Mouse (Mus musculus) layer of hippocampus, adult 9-11 months (tissue): ENCODE results near the gene Ubb.

Experiments used
- DNase-seq: peaks from one replicate; pipeline ENCODE4 v3.0.0; 2022

Ubb gene

DNA sequence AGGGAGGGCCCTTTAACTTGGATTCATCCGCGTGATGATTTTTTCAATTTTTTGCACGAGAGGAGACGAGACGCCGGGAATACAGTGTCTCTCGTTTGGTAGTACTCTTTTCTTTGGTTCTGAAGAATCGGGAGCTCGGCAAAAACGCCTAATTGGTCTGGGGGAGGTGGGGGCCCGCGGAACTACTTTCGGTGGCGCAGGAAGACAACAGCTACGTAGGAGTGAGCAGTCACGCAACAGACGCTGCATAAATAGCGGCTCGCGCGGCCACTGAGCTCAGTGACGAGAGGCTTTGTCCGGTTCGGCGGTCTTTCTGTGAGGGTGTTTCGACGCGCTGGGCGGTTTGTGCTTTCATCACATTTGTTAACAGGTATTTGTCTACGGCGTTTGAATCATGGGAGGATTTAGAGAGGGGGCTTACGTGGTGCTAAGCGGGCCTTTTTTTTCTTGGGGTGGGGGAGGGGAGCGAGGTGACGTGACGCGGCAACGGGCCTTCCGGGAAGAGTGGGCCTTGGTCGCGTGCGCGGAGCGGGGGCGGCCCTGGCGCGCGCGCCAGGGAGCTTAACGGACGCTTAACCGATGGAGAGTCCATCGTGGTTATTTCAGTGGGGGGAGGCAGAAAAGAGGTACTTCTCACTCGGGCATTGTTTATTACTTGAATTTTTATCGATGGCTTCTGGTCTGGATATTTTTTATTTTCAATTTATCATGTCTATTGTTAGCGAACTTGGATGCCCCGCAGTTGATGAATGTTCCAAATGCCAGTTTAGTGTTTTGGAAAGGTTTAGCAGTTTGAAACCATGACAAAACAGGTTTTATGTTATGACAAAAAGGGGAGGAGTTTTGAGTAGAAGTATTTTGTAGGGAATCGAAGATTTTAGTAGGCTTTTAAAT lies 502 bp downstream of the Ubb start:
- DNase-seq: peak; percentile 88

DNA sequence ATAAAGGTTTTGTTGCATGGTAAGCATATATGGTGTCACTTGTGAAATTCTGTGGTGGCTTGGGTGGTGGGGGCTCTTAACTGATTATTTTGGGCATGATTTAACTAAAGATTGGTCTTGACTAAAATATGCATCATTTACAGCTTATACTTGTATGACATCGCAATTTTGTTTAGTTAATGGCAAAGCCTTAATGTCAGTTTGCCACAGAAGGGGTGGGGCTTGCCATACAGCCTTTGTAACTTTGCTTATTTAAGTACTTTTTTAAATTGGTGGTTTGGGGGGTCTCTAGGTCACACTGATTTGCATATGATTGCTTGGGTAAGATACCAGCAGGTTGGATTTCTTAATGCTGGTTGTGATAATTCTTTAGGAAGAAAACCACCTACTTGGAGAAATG lies 2.2 kb downstream of the Ubb start:
- DNase-seq: no peak

DNA sequence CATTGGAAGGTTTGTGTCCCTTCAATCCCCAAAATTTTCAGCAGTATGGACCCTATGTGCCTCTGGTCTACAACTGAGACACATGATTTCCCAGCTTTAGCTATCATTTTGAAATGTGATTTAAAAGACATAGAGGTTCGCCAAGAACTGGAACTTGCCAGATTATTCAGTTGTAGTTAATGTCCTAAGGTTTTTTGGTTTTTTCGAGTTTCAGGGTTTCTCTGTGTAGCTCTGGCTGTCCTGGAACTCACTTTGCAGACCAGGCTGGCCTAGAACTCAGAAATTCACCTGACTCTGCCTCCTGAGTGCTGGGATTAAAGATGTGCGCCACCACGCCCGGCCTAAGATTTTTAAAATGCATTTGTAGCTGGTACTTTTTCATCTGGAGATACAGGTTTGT lies 2.7 kb downstream of the Ubb start:
- no peak for DNase-seq

DNA sequence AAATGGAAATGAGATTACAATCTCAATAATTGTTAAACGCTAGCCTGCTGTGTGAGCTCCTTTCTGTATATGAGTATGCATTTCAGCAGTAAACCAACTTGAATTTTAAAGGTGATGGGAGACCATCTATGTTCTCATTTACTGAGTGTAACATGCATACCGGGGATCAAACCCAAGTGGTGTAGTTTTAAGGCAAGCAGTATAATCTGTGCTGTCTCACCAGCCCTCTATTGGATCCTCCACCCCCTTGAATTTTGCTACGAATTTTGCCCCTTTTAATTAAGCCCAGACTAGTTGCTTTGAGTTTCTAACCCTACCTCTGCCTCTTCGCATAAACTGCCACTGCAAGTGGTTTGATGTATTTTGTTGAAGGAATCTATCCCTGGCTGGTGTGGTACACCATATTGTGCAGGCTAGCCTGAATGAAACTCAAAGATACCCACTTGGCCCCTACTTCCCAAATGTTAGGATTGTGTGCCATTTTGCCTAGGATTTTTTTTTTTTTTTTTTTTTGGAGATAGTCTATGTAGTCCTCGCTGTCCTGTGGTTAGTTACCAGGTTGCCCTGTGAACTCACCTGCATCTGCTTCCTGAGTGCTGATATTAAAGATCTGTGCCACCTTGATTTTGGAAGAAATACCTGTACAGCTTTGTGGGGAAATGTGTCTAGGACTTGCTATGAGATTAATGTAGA lies 3.3 kb downstream of the Ubb start:
- no peak for DNase-seq

DNA sequence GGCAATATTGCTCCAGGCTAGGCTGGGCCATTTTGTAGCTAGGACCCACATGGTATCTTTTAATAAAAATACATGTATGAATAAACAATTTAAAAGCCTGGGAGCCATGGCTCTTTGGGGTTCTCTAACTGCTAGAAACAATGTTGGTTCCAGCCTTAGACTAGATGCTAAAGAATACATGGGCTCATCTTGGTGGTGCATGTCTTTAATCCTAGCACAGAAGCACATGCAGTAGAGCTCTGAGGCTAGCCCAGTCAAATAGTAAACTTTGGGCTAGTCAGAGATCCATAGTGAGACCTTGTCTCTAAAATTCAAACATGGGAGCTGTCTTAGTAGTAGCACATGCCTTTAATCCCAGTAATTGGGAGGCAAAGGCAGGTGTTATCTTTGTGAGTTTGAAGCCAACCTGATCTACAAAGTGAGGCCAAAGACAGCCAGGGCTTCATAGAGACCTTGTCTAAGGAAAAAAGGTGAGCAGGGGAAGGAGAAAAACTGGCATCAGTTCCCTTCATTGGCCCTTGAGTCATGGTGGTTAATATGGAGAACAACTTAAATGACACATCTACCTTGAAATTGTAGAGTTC lies 4.1 kb downstream of the Ubb start:
- no peak for DNase-seq

DNA sequence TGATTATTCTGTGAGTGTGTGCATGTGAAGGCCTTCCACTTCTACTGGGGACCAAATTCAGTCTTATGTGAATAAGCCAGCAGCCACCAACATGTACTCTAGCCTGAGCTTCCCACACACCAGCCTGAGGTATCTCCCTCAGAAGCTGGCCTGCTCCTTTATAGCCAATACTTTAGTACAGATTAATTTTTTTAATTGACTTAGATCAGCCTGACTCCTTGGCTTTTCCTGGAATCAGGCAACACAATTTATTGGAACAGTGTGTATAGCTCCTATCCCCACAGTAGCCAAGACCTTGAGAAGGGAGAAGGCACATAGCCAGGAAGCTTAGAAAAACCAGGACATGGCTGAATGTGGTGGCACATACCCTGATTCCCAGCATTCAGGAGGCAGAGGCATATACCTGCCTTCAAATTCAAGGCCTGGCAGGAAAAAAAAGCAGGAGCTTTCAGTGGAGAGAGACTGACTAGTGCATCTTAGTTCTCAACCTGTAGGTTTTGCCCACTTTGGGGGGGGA lies 5.0 kb downstream of the Ubb start:
- DNase-seq: no peak

DNA sequence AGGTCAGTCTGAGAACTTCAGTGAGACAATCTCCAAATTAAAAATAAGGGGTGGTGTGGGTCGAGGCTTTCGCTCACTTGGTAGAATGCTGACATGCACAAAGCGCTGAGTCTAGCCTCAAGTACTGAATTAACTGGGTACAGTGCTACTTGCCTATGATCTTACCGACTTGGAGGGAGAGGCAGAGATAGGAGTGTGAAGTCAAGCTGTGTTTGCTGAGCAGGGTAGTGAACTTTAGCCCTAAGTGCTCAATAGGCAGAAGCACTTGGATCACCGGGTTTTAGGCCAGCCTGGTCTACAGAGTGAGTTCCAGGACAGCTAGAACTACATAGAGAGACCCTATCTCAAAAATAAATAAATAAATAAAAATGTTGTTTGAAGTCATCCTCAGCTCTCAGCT lies 6.2 kb downstream of the Ubb start:
- DNase-seq: no peak

DNA sequence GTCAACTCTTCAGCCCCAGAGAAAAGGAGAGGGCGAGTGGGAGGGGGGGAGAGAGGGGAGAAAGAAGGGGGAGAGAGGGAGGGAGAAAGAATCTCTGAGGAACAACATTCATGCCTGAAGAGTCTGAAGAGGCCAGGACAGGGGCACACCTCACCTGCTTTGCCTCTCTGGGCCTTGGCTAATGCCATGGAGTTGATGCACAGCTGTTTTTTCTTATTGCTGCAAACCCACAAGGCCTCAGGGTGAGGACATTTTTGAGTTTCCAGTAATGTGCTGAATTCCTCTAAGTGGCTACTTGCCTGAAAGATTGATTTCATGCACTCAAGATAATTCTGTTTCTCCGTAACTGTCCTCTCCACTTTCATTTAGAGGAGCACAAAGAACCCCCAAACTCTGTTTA lies 7.2 kb downstream of the Ubb start:
- DNase-seq: no peak

DNA sequence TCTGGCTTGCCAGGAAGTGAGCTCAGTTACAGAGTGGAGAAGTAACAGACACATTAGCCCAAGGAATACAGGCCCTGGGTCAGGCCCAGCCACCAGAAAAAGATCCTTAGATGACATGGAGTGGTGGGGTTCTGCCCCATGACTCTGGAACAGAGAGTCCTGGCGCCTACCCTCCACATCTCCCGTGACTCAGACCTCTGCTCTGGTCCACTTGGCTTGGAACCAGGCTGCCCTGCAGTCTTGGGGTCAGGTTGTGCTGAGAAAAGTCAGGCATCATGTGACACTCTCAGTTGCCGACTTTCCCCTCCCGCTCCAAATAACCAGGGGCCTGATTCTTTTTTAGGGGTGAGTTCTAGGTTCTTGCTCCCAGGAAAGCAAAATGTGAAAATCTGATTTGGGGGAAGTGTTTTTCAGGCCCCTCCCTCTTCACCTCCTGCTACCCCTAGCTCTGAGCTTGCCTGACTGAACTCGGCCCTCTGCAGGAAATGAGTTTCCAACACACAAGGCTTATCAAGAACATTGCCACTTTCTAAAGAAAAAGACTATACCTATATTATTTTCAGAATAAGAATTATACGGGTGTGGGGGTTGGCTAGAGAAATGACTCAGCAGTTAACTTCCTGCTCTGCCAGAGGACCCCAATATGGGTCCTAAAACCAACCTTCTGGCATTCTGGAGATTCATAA lies 8.1 kb downstream of the Ubb start:
- DNase-seq: no peak

DNA sequence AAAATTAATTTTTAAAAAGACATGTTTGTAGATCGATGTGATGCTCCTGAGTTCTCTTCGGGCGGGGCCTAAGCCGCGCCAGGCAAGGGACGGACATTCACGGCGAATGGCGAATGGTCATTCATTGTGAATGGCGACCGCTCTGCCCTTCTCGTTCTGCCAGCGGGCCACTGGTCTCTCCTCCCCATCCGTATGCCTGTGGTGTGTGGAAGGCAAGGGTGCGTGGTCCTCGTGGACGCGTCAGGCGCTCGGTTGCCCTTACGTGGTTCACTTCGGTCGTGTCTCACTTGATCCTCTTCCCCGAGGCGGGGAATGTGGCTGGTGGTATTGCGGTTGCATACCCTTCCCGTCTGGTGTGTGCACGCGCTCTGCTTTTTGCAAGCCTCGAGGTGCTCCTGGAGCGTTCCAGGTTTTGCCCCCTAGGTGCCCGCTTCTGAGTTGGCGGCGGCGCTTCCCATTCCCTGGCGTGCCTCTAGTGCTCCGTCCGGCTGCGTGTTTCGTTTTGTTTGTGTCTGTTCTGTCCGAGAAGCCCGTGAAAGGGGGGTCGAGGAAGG lies 9.6 kb downstream of the Ubb start:
- DNase-seq: no peak

DNA sequence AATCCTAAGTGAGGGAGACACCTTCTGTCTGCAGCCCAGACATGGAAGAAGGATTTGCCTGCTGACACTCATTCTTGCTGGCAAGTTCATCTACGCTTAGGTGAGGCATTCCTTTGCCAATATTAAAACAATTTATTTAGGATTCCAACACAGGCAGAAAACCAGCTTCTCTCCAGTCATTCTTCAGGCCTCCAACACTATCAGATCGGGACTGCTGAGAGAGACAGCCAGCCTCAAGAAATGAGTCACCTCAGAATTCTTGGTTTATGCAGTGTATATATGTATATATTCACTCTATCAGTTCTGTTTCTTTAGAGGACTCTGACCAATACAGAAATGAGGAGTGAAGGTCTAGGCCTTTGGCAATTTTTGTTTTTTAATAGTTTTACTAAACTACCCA lies 12.6 kb downstream of the Ubb start:
- DNase-seq: no peak

DNA sequence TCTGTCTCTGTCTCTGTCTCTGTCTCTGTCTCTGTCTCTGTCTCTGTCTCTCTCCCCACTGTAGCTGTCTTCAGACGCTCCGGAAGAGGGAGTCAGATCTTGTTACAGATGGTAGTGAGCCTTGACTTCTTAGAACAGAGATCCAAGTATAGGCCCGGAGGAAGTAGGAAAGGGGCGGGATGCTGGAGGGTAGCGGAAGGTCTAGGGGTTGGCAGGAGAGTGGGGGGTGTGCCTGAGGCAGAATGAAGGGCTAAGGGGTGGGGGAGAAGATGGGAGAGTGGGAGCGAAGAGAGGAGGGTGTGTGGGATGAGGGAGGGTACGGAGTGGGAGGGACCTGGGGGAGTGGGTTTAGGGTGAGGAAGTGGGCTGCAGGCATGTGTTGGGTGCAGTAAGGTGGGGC lies 14.8 kb downstream of the Ubb start:
- DNase-seq: no peak

DNA sequence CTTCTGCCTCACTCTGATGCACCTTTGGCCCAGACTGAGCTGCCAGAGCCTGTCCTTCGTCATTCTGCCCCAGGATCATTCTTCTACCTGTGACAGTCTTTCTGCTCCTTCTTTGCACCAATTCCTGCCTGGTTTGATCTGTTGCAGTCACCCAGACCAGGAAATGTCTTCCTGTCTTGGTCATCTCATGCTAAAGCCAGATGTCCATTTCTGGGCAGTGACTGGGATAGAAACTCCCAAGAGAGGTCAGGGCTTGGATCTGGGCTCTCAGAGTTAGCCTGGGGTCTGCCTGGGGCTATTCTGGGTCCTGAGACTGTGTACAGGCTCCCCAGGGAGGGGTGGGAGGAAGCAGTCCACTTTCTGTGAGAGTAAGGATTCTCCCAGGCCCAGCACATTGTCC lies 15.2 kb downstream of the Ubb start:
- DNase-seq: no peak

DNA sequence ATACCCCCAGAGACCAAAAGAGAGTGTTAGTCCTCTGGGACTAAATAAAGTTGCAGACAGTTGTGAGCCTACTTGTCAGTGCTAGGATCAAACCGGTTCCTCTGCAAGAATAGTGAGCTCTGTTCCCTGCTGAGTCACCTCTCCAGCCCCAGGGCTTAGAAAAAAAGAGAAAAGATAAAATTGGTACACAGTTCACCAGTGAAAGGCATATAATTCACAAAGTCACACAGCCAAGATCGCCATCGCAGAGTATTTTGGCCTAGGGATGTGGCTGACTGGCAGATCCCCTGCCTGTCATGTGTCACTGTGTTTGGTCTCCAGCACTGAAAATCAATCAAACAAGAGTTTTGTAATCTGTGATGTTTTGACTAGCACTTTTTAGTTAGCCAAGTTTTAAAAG lies 17.3 kb downstream of the Ubb start:
- no peak for DNase-seq

DNA sequence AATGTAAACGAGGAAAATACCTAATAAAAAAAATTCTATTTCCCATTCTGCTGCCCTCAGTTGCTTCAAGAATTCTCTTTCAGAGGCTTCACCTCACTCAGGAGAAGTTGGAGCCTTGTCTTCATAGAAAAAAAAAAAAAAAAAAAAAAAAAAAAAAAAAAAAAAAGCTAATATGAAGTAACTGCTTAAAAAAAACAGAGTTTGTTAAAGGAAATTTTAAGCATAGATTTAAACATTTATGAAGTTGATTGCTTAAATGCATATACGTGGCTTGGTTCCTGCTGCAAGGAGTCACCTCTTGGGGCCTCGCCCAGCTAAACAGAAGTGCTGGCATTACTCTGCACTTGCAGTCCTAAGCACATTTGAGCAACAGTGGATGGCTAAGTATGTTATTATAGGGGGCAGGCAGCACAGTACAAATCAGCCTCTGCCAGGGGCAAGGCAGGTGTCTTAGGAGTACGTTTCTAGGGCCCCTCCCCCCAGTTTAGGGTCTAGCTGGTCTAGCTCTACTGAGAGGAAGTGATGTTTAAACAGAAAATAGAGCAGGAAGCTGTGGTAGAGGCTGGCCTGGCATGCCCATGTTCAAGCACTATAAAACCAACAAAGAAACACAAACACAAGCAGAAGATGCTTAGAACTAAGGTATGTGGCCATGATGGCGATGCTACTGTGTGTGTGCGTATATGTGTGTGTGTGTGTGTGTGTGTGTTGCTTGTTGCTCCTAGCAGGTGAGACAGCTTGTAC lies 23.2 kb downstream of the Ubb start, which contains the start of gene Trpv2:
Trpv2 (plus strand) TSS at position 528 of the 744 bp plus-strand sequence.
- no peak for DNase-seq

DNA sequence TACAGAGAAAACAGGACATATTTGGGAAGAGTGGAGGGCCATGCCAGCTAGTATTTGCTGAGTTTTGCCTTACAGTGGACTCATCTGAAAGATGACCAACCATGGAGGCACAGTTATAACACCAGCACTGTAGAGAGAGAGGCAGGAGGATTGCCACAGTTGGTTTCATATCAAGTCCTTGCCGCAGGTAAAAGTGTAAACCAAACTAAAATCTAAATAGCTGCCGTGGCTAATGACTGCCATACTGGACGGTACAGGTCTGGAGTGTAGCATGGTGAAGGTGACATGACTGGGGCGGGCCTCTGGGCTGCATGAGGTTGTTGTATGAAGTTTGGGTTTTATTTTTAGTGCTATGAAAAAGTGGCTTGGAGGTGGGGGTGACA lies 23.7 kb downstream of the Ubb start:
- no peak for DNase-seq

DNA sequence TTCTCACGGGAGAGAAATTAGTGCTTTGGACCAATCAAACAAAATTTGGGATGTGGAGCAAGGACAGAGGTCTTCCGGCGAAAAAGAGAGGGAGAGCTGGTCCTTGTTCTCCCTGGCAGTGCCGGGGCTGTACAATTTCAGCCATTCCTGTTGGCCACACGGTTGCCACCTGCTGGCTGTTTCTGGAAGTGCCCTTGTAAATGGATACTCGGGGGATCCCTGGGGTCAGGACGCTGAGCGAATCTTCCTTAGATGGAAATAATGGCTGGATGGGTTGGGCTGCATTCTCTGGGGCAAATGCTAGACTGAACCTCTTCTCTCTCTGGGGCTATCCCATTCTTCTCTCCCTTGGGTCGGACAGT lies 24.3 kb downstream of the Ubb start:
- DNase-seq: peak; percentile 79

DNA sequence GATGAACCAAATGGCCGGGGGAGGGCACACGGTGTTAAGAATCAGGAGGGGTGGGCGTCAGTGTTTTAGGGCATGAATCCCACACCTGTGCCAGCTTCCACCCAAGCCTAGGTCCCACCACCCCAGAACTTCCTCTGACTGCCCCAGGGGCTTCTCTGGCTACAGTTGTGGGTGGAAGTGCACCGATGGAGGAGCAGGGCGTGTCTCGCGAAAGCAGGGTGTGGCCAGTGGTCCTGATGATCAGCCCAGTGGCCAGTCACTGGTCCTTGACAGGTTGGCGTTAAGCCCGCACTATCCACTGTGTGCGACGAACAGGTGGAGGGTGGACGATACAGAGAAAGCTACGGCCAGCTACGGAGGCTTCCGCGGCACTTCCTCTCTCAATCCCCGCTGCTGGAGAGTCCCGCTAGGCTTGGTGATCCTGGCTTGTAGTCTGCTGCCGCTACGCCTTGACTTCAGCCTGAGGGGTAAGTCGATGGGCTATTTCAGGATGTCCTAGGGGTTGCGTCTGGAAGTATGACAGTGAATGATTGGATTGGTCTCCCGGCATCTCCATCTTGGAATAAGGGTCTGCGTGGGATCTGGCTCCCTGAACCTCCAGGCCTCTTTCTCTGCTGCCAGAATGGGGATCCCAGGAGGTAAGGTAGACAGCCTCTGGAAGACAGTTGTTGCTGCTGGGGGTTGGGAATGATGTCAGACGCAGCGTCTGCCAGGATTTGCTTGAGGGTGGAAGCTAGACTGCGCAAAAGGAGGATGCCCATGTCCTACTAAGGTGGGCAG lies 24.9 kb downstream of the Ubb start:
- DNase-seq: peak; percentile 44

DNA sequence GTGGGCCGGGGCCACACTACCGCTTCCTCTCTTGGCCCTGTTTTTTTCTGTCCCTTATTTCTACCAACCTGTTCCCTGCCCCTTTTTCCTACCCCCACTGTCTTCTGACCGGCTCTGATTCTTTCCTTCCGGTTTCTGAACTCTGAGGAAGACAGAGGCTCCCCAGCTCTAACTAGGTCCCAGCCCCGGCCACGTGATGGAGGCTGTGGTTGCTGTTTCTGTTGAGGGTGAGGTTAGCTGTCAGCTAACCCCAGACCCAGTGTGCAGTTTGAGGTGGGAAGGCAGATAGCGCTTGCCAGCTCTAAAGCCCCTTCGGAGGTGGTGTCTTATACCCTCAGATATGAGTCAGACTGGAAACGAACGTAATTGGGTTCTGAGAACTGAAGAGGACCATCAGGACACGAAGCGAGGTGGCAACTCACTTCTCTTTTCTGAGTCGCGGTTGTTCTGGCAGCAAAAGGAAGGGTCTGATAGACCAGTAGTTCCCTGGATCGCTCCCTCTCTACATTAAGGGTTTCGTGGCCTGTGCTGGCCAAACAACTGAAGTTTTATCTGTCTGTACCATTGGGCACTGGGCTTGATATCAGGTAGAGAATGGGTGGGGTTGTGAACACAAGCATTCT lies 25.7 kb downstream of the Ubb start:
- DNase-seq: peak; percentile 40

DNA sequence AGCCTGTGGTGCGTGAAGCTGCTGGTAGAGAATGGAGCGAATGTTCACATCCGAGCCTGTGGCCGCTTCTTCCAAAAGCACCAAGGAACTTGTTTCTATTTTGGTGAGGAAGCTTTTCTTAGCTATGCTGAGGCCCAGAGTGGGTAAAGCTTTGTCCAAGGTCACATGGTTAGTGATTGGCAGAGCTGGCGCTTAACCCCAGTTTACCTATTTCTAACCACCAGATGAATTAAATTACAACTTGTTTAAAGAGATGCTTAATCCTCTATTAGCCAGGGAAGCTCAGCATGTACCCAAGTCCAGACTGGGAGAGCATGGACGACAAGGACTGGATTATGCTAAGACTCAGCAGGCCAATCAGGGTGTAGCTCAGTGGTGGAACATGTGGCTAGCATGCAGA lies 32.1 kb downstream of the Ubb start:
- DNase-seq: no peak

DNA sequence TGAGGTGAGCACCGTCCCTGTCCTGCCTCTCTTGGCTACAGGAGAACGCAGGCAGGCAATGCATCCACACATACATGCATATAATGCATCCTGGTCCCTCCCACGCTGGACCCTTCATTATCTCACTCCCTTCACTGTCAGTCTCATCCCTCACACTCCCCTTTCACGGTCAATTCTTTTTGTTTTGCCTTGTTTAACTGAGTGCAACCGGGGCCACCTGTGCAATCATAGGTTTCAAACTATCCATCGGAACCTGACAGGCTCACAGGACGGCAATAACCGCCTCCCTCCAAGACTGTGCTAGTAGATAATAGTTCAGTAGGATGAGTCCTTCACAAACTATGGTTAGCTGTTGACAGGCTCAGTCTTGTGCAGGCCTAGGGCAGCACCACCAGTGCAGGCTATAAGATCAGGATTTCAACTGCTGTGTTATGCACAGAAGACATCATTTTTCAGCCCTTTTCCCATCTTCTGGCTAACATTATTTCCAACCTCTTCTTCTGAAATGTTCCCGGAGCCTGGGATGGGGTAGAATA lies 33.8 kb downstream of the Ubb start:
- DNase-seq: no peak
